Mouse (Mus musculus) left cerebral cortex, postnatal 4 days (tissue): Measurements from ENCODE around the gene Serinc5. TPM values are rescaled to one million over a fixed set of nuclear protein-coding genes. Genes with fewer than 3 reads are reported as not detected.
A peak's percentile ranks its signal among the peaks of the same experiment; 100 is the strongest.

Experiments used
- DNase-seq: peaks from one replicate; pipeline ENCODE4 v3.0.0-alpha.2; 2022
- intact Hi-C: fragments of 180-260 bp; cut with DNase I; formaldehyde crosslinking; loops from one replicate; pipeline ENCODE4 v1.15.1; 2025
- total RNA-seq, 2 experiments: library from RNA; stranded (reverse); gene quantifications; 2 replicates each; pipeline ENCODE4 v1.2.3; 2021

Gene Serinc5
- total RNA-seq, 2 experiments from 2014 or later: 37.0 to 38.5 TPM

- intact Hi-C loops: no loop called here
- no peak for DNase-seq
Observed at GRCm38 (mm10) chr13:92699395-92699794, 88.5 kb downstream of the Serinc5 start.

- intact Hi-C loops: no loop called here
- no peak for DNase-seq
Observed at GRCm38 (mm10) chr13:92702035-92702434, 91.1 kb downstream of the Serinc5 start.

- intact Hi-C loops: no loop called here
- DNase-seq: peak; percentile 94
Observed at GRCm38 (mm10) chr13:92703241-92704027, 92.5 kb downstream of the Serinc5 start.

- DNase-seq: no peak
- intact Hi-C loops: no loop called here
Observed at GRCm38 (mm10) chr13:92704189-92704588, 93.3 kb downstream of the Serinc5 start.

- intact Hi-C loops: no loop called here
- DNase-seq: no peak
Observed at GRCm38 (mm10) chr13:92705016-92705535, 94.2 kb downstream of the Serinc5 start.

GRCm38 (mm10) chr13:92706342-92707061, 95.6 kb downstream of the Serinc5 start:
- intact Hi-C loops: no loop called here
- no peak for DNase-seq

GRCm38 (mm10) chr13:92707941-92708340, 97.0 kb downstream of the Serinc5 start:
- DNase-seq: no peak
- intact Hi-C loops: no loop called here

- no peak for DNase-seq
- intact Hi-C loops: no loop called here
Observed at GRCm38 (mm10) chr13:92708466-92708865, 97.6 kb downstream of the Serinc5 start.

- intact Hi-C loops: no loop called here
- no peak for DNase-seq
Observed at GRCm38 (mm10) chr13:92709535-92709934, 98.6 kb downstream of the Serinc5 start.

- DNase-seq: no peak
- intact Hi-C loops: no loop called here
Observed at GRCm38 (mm10) chr13:92710361-92710760, 99.5 kb downstream of the Serinc5 start.

GRCm38 (mm10) chr13:92711821-92712220, 100.9 kb downstream of the Serinc5 start:
- DNase-seq: no peak
- intact Hi-C loops: no loop called here

GRCm38 (mm10) chr13:92712619-92713018, 101.7 kb downstream of the Serinc5 start:
- intact Hi-C loops: no loop called here

GRCm38 (mm10) chr13:92717851-92718665, 107.2 kb downstream of the Serinc5 start:
- no peak for DNase-seq
- intact Hi-C loops: no loop called here

More at GRCm38 (mm10) chr13:92712619-92713018, 101.7 kb downstream of the Serinc5 start:
- DNase-seq: no peak

GRCm38 (mm10) chr13:92721006-92721405, 110.1 kb downstream of the Serinc5 start:
- DNase-seq: no peak
- intact Hi-C loops: loop anchor here (10.0 kb wide), 1 partner anchor 86 kb away; no protein-coding TSS in a partner anchor

GRCm38 (mm10) chr13:92722389-92722788, 111.5 kb downstream of the Serinc5 start:
- intact Hi-C loops: loop anchor here (10.0 kb wide), 1 partner anchor 88 kb away; no protein-coding TSS in a partner anchor
- DNase-seq: no peak

- no peak for DNase-seq
- intact Hi-C loops: loop anchor here (10.0 kb wide), 1 partner anchor 95 kb away; no protein-coding TSS in a partner anchor
Observed at GRCm38 (mm10) chr13:92729811-92730210, 118.9 kb downstream of the Serinc5 start.

- intact Hi-C loops: no loop called here
- DNase-seq: peak; percentile 37
Observed at GRCm38 (mm10) chr13:92731811-92732210, 120.9 kb downstream of the Serinc5 start.

- peak; percentile 35 for DNase-seq
- intact Hi-C loops: no loop called here
Observed at GRCm38 (mm10) chr13:92732836-92733235, 121.9 kb downstream of the Serinc5 start.

GRCm38 (mm10) chr13:92733252-92733651, 122.4 kb downstream of the Serinc5 start:
- peak; percentile 87 for DNase-seq
- intact Hi-C loops: no loop called here

- intact Hi-C loops: no loop called here
Observed at GRCm38 (mm10) chr13:92733741-92734140, 122.8 kb downstream of the Serinc5 start.

GRCm38 (mm10) chr13:92735693-92736092, 124.8 kb downstream of the Serinc5 start:
- intact Hi-C loops: no loop called here
- DNase-seq: no peak

More at GRCm38 (mm10) chr13:92733741-92734140, 122.8 kb downstream of the Serinc5 start:
- DNase-seq: peak; percentile 96
